ENCODE assay signal across 8 mouse cellular contexts in genomic region chr3:40949903-40950600, GRCm38 (mm10). TPM values are rescaled to one million over a fixed set of nuclear protein-coding genes. Genes with fewer than 3 reads are reported as not detected.
DNase-seq lines count a peak whose midpoint lies in the region; ATAC-seq and TF ChIP-seq lines count a peak whose summit lies in the region.
"Had no signal": no experiment of that assay in that cellular context is flagged by ENCODE, and none has a peak within 500 bp of the region (broad histone marks: within the 10 kb centered on the region; RNA-seq: fewer than 3 reads in every experiment).

No protein-coding gene starts in this region.

- peak overlapping the region; percentile 91 for H3K4me3 ChIP-seq in G1E (ENCODE audit: low read depth, low read length)
- H3K4me3 ChIP-seq in embryonic facial prominence, embryonic 14.5 days (ENCODE audit: low read depth, low read length), result peak overlapping the region; percentile 75
- peak overlapping the region; percentile 81 for H3K4me3 ChIP-seq in midbrain, embryonic 10.5 days
- H3K4me3 ChIP-seq in spleen, adult 2 months (ENCODE audit: extremely low read depth, insufficient read depth, insufficient read length), result peak overlapping the region; percentile 79

- H3K9ac ChIP-seq in embryonic facial prominence, embryonic 14.5 days (ENCODE audit: low read depth, low read length), result peak overlapping the region; percentile 73

- WGBS in embryonic facial prominence, embryonic 14.5 days, result 0% methylated on average over 13 of the region's 118 CpGs
- under 1% methylated on average over 113 of the region's 118 CpGs for WGBS in midbrain, embryonic 10.5 days
- under 1% methylated on average over 114 of the region's 118 CpGs for WGBS in spleen, adult 2 months

- peak overlapping the region; percentile 99 for H3K4me2 ChIP-seq in embryonic facial prominence, embryonic 14.5 days (ENCODE audit: low read depth, low read length)

- no peaks in the 10 kb centered on the region for H3K27me3 ChIP-seq in G1E (ENCODE audit: insufficient read depth, low read length)
- peaks cover 18% of the 10 kb centered on the region for H3K27me3 ChIP-seq in embryonic facial prominence, embryonic 14.5 days (replicated peaks; ENCODE audit: control insufficient read depth, insufficient read depth, low read length)
- peaks cover 51% of the 10 kb centered on the region for H3K27me3 ChIP-seq in midbrain, embryonic 10.5 days (ENCODE audit: low read depth, poor library complexity, severe bottlenecking)
- no peaks in the 10 kb centered on the region for H3K27me3 ChIP-seq in spleen, adult 2 months (ENCODE audit: control insufficient read depth, insufficient read depth, low read length)

- peaks cover 41% of the 10 kb centered on the region for H3K4me1 ChIP-seq in G1E (ENCODE audit: insufficient read depth, low read depth, low read length)
- 0 out of 2 replicates have a peak, but pooled peaks cover 2% of the 10 kb centered on the region for H3K4me1 ChIP-seq in embryonic facial prominence, embryonic 14.5 days (ENCODE audit: control insufficient read depth, insufficient read depth, low read length)
- H3K4me1 ChIP-seq in midbrain, embryonic 10.5 days, result peaks cover 19% of the 10 kb centered on the region
- H3K4me1 ChIP-seq in spleen, adult 2 months (ENCODE audit: control insufficient read depth, insufficient read depth, insufficient read length), result no peaks in the 10 kb centered on the region; the same call in 1 of the 2 replicates

- DNase-seq in G1E (ENCODE audit: low spot score), result peak; percentile 52
- peak; percentile 20 for DNase-seq in adrenal gland, adult 8-10 months
- peak; percentile 22 for DNase-seq in embryonic facial prominence, embryonic 14.5 days (ENCODE audit: low spot score)
- DNase-seq in heart, postnatal 10 days, result peak; percentile 58 to 59
- DNase-seq in layer of hippocampus, postnatal 25 days (ENCODE audit: extremely low spot score in 1 of 2, low spot score in 1 of 2), result peak; percentile 14 to 52
- no peak for DNase-seq in midbrain, embryonic 10.5 days (ENCODE audit: low spot score)
- DNase-seq in spleen, adult 2 months (ENCODE audit: low read depth in 1 of 2, low spot score in 2 of 2), result no peak

- no peak for TF ChIP-seq CTCF in G1E (IDR thresholded peaks at IDR 0.05; ENCODE audit: low read depth, low read length)
- no peak for TF ChIP-seq CTCF in spleen, adult 2 months (IDR thresholded peaks at IDR 0.05; ENCODE audit: extremely low read depth, insufficient read depth, insufficient read length, insufficient replicate concordance)

- H3K36me3 ChIP-seq in G1E (replicated peaks), result no peaks in the 10 kb centered on the region
- H3K36me3 ChIP-seq in embryonic facial prominence, embryonic 14.5 days (ENCODE audit: control insufficient read depth, insufficient read depth, low read length), result no peaks in the 10 kb centered on the region
- no peaks in the 10 kb centered on the region for H3K36me3 ChIP-seq in midbrain, embryonic 10.5 days
- H3K36me3 ChIP-seq in spleen, adult 2 months (ENCODE audit: control insufficient read depth, insufficient read depth, low read length), result no peaks in the 10 kb centered on the region

- ATAC-seq in G1E (ENCODE audit: extremely low read depth, insufficient number of reproducible peaks, low FRiP score, poor library complexity, severe bottlenecking), result no peak
- peak; percentile 38 for ATAC-seq in embryonic facial prominence, embryonic 14.5 days (ENCODE audit: low read depth)

- peak overlapping the region; percentile 44; the same call in 1 of the 2 replicates for H3K27ac ChIP-seq in embryonic facial prominence, embryonic 14.5 days (replicated peaks; ENCODE audit: low read depth, low read length)
- peak overlapping the region; percentile 86 for H3K27ac ChIP-seq in midbrain, embryonic 10.5 days (replicated peaks)
- peak overlapping the region; percentile 71 for H3K27ac ChIP-seq in spleen, adult 2 months (ENCODE audit: insufficient read depth, low read length)

- TF ChIP-seq POLR2A in spleen, adult 2 months (IDR thresholded peaks at IDR 0.05; ENCODE audit: low read depth, low read length), result no peak

- intact Hi-C loops in heart, postnatal 10 days (cut with DNase I), result loop anchor here (5.0 to 10.0 kb wide), 2 partner anchors 132 to 645 kb away; partner anchors contain the start of gene Pgrmc2

- H3K9me3 ChIP-seq in G1E (replicated peaks), result no peaks in the 10 kb centered on the region
- no peaks in the 10 kb centered on the region for H3K9me3 ChIP-seq in embryonic facial prominence, embryonic 14.5 days (ENCODE audit: control insufficient read depth, low read length)
- H3K9me3 ChIP-seq in midbrain, embryonic 10.5 days (replicated peaks), result no peaks in the 10 kb centered on the region

RNA-seq across cellular contexts. Expression of gene Larp1b, which starts 0.4 kb away (rescaled TPM):
- total RNA-seq in G1E (2014; fragmentation: Nextera tagmentation) (68.6 and 76.3 TPM in 2 replicates), G1E (2017) (46.2 and 60.7 TPM in 2 replicates)
- 31.1 and 36.0 TPM in 2 replicates for polyA plus RNA-seq in G1E (2012)
- 10 to 100 TPM; 22.3 to 33.3 (median 26.7) TPM for total RNA-seq in adrenal gland, adult 8-10 months (2022)
- polyA plus RNA-seq in embryonic facial prominence, embryonic 14.5 days (2014; fragmentation: Nextera tagmentation; extraction: Ambion mirVana), result 3.1 and 5.9 TPM in 2 replicates
- 10 to 100 TPM; 56.0 to 58.3 TPM for total RNA-seq in heart, postnatal 10 days (2021)
- 10 to 100 TPM; 14.7 to 14.9 TPM for total RNA-seq in layer of hippocampus, postnatal 25 days (2021)
- polyA plus RNA-seq in midbrain, embryonic 10.5 days (2016; fragmentation: Nextera tagmentation; extraction: Ambion mirVana), result 1.7 and 2.0 TPM in 2 replicates
- 3.8 and 6.0 TPM in 2 replicates for polyA plus RNA-seq in spleen, adult 2 months (2012; rRNA removed)

RNA-seq across cellular contexts. Expression of gene 1700034I23Rik, which starts 47.7 kb away (rescaled TPM):
- total RNA-seq in G1E (2014; fragmentation: Nextera tagmentation) (not detected in 2 replicates), G1E (2017) (0.22 TPM in 1 of 2 replicates, not detected in the other)
- not detected in 2 replicates for polyA plus RNA-seq in G1E (2012)
- under 1 TPM in 2 of 4 experiments, not detected in 2; 0.19 to 0.34 TPM for total RNA-seq in adrenal gland, adult 8-10 months (2022)
- 0.30 TPM in 1 of 2 replicates, not detected in the other for polyA plus RNA-seq in embryonic facial prominence, embryonic 14.5 days (2014; fragmentation: Nextera tagmentation; extraction: Ambion mirVana)
- total RNA-seq in heart, postnatal 10 days (2021), result not detected
- under 1 TPM; 0.15 to 0.31 TPM for total RNA-seq in layer of hippocampus, postnatal 25 days (2021)
- polyA plus RNA-seq in midbrain, embryonic 10.5 days (2016; fragmentation: Nextera tagmentation; extraction: Ambion mirVana), result 0.15 and 0.19 TPM in 2 replicates
- polyA plus RNA-seq in spleen, adult 2 months (2012; rRNA removed), result not detected in 2 replicates
- total RNA-seq: heart, postnatal 36 days had no signal

Comparison
In these comparisons a context has a peak if more than half of its experiments do, and no peak if none do; other contexts are left out.
1. DNase-seq: peak in G1E (single experiment), adrenal gland, adult 8-10 months (single experiment), embryonic facial prominence, embryonic 14.5 days (single experiment), heart, postnatal 10 days (2 of 2) and layer of hippocampus, postnatal 25 days (2 of 2); none in midbrain, embryonic 10.5 days (single experiment) and spleen, adult 2 months (0 of 2).
2. Peak in every context shown above with its lines, with median percentiles within 50 percentile points of each other: H3K4me3 ChIP-seq and H3K27ac ChIP-seq.